Mouse (Mus musculus) kidney, adult 2 months (tissue): ENCODE results near the gene Mab21l3. TPM values are rescaled to one million over a fixed set of nuclear protein-coding genes. Genes with fewer than 3 reads are reported as not detected.

Experiments used
- DNase-seq: peaks from one replicate; pipeline ENCODE4 v3.0.0; 2021
- H3K27ac ChIP-seq: fragments of 200-500 bp; 2 replicates; pipeline ENCODE4 v1.5.1; 2012; ENCODE audit warnings: low read depth, low read length, control low read depth, inconsistent platforms; ENCODE audit not compliant: insufficient read depth
- H3K27me3 ChIP-seq: fragments of 200-500 bp; replicated peaks from 2 replicates; pipeline ENCODE4 v1.6.1; 2012; ENCODE audit warnings: mild to moderate bottlenecking, moderate library complexity, low read length, inconsistent platforms; ENCODE audit not compliant: control insufficient read depth, insufficient read depth
- H3K36me3 ChIP-seq: fragments of 200-500 bp; 2 replicates; pipeline ENCODE4 v1.6.1; 2012; ENCODE audit warnings: mild to moderate bottlenecking, moderate library complexity, low read length, inconsistent platforms; ENCODE audit not compliant: control insufficient read depth, insufficient read depth
- H3K4me1 ChIP-seq: fragments of 200-500 bp; 2 replicates; pipeline ENCODE4 v1.6.1; 2011; ENCODE audit warnings: low read length; ENCODE audit not compliant: control insufficient read depth, insufficient read depth
- H3K4me3 ChIP-seq: fragments of 200-500 bp; 2 replicates; pipeline ENCODE4 v1.5.1; 2011; ENCODE audit warnings: mild to moderate bottlenecking, low read depth, low read length, control low read depth; ENCODE audit not compliant: insufficient read depth
- CTCF ChIP-seq: fragments of 200-500 bp; conservative IDR thresholded peaks from 2 replicates; pipeline ENCODE4 v1.5.1; 2011; ENCODE audit warnings: low read depth, mild to moderate bottlenecking, control low read depth, low read length, moderate library complexity, mixed read lengths; ENCODE audit not compliant: insufficient read depth, insufficient read length
- POLR2A ChIP-seq: fragments of 200-500 bp; IDR thresholded peaks from one replicate; pipeline ENCODE4 v1.6.1; 2011; ENCODE audit warnings: low read depth, low read length, control low read depth
- WGBS: fragments of 180-500 bp; shearing (Covaris S2); methylation state at CpG from one replicate; pipeline ENCODE4 v1.1.7; 2018; 5-methylcytosine and 5-hydroxymethylcytosine counted together
- polyA plus RNA-seq: library from polyadenylated mRNA; depleted of rRNA; stranded (reverse); fragments of >200 nt; gene quantifications from 2 replicates; pipeline ENCODE4 v1.2.3, GENCODE M21; 2012

Gene Mab21l3
- polyA plus RNA-seq, 1 experiment = 1.8 TPM

DNA sequence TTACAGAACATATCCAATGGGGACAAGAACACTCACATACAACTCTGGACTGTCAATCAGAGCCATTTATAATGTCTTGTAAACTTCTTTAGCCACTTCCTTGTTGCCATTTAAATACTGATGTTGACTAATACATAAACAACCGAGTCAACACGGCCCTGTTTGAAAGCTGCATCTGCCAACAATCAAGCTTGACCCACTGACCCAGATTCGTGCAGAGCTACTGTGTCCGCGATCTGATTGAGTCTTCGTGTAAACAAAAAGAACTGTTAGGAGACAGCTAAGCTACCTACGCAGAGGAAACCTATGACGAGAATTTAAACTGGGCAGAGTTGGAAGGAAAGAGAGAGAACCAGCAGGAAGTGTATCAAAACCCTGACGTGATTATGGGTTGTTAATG is 33.0 kb upstream of the Mab21l3 start:
- Histone ChIP-seq H3K4me1 (no peaks in the 10 kb centered on the region), H3K36me3 (no peaks in the 10 kb centered on the region), H3K4me3 (no peak overlapping the region), H3K27me3 (no peaks in the 10 kb centered on the region), H3K27ac (no peak overlapping the region)
- WGBS = 71% methylated on average over 9 of the region's 9 CpGs
- TF ChIP-seq POLR2A (no peak), CTCF (no peak)
- DNase-seq = no peak

DNA sequence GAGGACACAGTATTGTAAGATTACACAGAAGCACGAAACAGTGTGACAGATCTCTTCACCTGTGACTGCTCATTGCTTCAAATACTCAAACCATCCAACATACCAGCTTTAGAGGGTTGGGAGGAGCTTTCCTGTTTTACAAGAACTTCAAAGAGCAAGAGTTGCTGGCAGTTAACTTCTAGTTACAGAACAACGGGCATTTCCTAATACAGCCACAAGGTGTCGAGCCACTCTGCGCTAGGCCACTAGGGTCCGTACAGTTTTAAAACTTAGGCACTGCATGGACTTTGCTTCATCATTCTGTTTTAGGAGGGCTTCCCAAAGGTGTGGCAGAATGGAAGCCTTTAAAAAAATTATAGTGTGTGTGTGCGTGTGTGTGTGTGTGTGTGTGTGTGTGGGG is 32.1 kb upstream of the Mab21l3 start:
- TF ChIP-seq CTCF (peak; percentile 36; the same call in 1 of the 2 replicates), POLR2A (no peak)
- no peaks in the 10 kb centered on the region for H3K4me1 ChIP-seq
- no peaks in the 10 kb centered on the region for H3K36me3 ChIP-seq
- no peak overlapping the region for H3K4me3 ChIP-seq
- H3K27me3 ChIP-seq = no peaks in the 10 kb centered on the region
- no peak for DNase-seq
- no peak overlapping the region for H3K27ac ChIP-seq
- WGBS = 61% methylated on average over 6 of the region's 6 CpGs

DNA sequence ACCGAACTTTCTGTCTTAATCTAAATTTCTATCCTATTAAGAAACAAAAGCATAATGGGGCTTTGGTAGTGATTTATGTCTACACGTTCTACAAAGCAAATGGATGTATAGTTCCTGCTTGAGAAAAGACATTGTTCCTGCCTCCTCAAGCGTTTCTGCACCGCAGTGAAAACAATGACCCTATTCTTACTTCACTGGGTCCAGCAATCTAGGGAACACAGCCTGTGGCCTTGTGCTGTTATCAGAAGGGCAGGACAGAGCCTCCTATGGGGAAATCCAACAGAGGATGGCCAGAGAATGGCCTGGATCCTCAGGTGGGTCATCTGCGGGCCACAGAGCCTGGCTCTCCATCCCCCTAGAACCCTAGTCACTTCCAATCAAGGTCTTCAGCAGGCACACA is 29.4 kb upstream of the Mab21l3 start:
- no peak overlapping the region for H3K27ac ChIP-seq
- whole genome bisulfite sequencing = 85% methylated on average over 5 of the region's 5 CpGs

DNA sequence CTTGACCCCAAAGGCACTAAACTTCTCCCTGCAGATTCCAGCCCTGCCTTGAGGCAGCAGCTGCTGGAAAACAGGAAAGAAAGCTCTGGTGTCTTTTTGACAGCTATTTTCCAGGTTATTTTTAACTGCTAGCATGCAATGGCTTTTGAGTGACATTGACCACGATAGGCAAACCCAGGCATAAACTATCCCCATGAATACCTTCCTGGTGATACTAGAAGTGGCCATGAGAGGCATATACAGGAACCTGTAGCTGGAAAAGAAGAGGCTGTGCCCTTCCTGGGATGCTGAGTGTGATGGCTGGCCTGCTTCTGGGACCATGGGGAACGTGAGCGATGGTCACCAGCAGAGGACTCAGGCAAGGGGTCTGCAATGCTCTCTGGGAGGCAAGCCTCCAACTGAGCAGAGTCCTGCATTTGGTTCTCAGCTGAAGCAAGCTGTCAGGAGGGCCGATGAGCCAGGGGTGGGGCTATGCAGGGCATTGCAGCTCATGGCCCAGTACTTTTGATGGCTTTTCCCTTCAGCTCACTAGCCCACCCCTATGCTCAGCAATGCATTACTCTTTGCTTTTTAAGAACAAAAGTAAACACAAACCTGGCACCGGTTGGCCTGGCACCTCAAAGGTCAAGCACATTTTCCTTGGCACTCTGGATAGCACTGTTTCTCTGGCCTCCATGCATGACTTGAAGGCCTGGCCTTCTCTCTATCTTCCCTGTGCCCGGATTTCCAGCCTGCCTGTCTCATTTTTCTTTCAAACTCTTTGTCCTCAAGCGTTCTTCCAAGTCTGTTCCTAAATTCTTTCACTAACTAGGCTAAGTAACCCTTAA is 27.9 kb upstream of the Mab21l3 start:
- H3K36me3 ChIP-seq = no peaks in the 10 kb centered on the region; the same call in 1 of the 2 replicates
- no peaks in the 10 kb centered on the region for H3K4me1 ChIP-seq
- no peak overlapping the region for H3K4me3 ChIP-seq
- TF ChIP-seq CTCF = no peak
- no peak for TF ChIP-seq POLR2A
- H3K27ac ChIP-seq = no peak overlapping the region; the same call in 1 of the 2 replicates
- no peaks in the 10 kb centered on the region for H3K27me3 ChIP-seq
- DNase-seq = peak; percentile 36
- WGBS = 65% methylated on average over 7 of the region's 7 CpGs

More for the DNA sequence above, 29.4 kb upstream of the Mab21l3 start:
- DNase-seq = no peak
- Histone ChIP-seq H3K36me3 (no peaks in the 10 kb centered on the region; the same call in 1 of the 2 replicates), H3K4me1 (no peaks in the 10 kb centered on the region), H3K4me3 (no peak overlapping the region), H3K27me3 (no peaks in the 10 kb centered on the region)
- no peak for TF ChIP-seq CTCF
- TF ChIP-seq POLR2A = no peak

DNA sequence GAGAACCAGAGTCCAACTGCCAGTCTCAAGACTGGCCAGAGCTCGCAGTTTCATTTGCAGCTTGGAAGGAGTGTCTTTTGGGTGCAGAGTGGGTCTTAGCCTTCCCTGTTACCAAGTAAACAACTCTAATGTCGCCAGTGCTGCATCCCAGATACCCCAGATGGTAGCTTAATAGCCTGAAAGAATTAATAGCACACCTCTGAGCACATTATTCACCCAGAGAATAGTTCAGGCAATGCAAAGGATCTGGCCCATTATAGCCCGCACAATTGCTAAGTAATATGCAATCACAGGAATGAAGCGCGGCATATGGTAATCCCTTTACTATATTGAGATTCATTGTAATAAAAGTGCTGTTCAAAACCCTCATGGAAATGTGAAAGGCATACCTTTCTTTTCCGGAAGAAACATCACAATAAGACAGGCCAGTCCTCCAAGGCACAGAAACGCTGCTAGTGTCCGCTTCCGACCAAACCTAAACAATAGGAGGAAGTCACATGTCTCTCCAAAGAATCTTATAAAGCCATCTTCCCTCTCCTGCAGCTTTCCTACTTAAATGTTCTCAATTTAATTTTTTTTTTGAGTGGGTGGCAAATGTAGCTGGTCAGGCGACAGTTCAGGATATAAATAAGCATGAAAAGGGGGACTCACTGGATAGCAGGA is 26.6 kb upstream of the Mab21l3 start:
- 83% methylated on average over 10 of the region's 10 CpGs for WGBS
- H3K27ac ChIP-seq = peak overlapping the region; percentile 11

DNA sequence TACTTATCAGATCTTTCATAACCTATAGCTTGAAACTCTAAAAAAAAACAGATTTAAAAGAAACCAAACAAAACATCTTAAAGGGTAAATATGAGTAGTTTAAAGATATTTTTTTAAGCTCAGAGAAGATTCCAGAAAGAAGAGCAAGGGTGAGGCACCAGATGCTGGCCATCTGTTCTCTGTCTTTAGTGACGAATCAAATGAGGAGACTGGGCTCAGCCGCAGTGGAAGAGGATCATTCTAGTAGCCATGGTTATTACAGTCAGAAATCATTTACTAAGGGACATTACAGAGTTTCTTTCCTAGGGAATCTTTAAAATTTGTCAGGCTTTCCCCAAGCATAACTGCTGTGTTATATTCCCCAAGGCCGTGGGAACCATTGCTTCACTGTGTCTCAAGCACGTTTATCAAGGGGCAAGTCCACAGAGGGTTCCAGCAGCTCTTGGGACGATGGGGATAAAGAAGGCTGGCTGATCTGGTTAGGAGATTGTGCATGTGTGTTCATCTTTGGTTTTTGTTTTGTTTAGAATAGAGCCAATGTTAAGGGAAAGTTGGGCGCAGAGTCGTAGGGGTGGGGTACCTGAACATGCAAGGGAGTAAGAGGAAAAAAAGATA is 24.4 kb upstream of the Mab21l3 start:
- TF ChIP-seq CTCF (no peak), POLR2A (no peak)
- Histone ChIP-seq H3K4me1 (no peaks in the 10 kb centered on the region), H3K36me3 (no peaks in the 10 kb centered on the region; the same call in 1 of the 2 replicates), H3K27ac (no peak overlapping the region), H3K27me3 (no peaks in the 10 kb centered on the region), H3K4me3 (no peak overlapping the region)
- DNase-seq = no peak
- 80% methylated on average over 7 of the region's 7 CpGs for WGBS

More for the DNA sequence above, 26.6 kb upstream of the Mab21l3 start:
- TF ChIP-seq POLR2A = no peak
- TF ChIP-seq CTCF = no peak
- Histone ChIP-seq H3K4me1 (no peaks in the 10 kb centered on the region), H3K27me3 (no peaks in the 10 kb centered on the region), H3K36me3 (no peaks in the 10 kb centered on the region; the same call in 1 of the 2 replicates), H3K4me3 (no peak overlapping the region)
- peak; percentile 46 for DNase-seq

DNA sequence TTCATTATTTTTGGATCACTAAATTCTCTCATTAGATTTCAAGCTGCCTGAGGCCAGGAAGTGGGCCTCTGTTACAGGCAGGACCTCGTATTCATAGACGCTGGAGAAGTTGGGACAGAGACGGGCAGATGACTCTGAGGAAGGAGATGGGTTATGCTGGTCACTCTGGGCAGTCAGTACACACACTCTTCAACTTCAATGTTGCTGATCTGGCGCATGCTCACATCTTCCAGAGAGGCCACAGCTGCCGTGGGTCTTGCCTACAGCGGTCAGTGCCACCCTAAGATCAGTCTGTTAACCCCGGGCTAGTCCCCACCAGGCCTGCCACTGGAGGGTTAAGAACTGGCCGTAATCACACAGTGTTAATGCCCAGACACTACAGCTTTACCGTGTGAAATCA is 23.2 kb upstream of the Mab21l3 start:
- Histone ChIP-seq H3K4me1 (no peaks in the 10 kb centered on the region), H3K36me3 (no peaks in the 10 kb centered on the region; the same call in 1 of the 2 replicates), H3K27me3 (no peaks in the 10 kb centered on the region), H3K27ac (no peak overlapping the region), H3K4me3 (no peak overlapping the region)
- TF ChIP-seq CTCF = no peak
- no peak for TF ChIP-seq POLR2A
- no peak for DNase-seq
- WGBS = 87% methylated on average over 9 of the region's 9 CpGs
